Mouse (Mus musculus) myocyte (in vitro differentiated cells): ENCODE data around the gene Aqp2.

Experiments used
- CEBPB ChIP-seq: IDR thresholded peaks from 2 replicates; pipeline ENCODE4 v1.6.1; 2011; ENCODE audit warnings: mild to moderate bottlenecking, moderate library complexity; ENCODE audit not compliant: poor library complexity, insufficient read depth, severe bottlenecking
- E2F4 ChIP-seq: IDR thresholded peaks from one replicate; pipeline ENCODE4 v1.6.1; 2011; ENCODE audit warnings: mild to moderate bottlenecking, control low read depth, moderate library complexity; ENCODE audit not compliant: insufficient read depth
- POLR2A ChIP-seq: IDR thresholded peaks from one replicate; pipeline ENCODE4 v1.6.1; 2011; ENCODE audit warnings: low read depth, mild to moderate bottlenecking, control low read depth, moderate library complexity; ENCODE audit not compliant: insufficient read length

- TF ChIP-seq CEBPB (no peak), POLR2A (no peak), E2F4 (no peak)
Observed at GRCm38 (mm10) chr15:99603216-99603615, 24.4 kb downstream of the Aqp2 start.
